Mouse (Mus musculus) left cerebral cortex, postnatal 36 days (tissue): Measurements from ENCODE around the gene Fastk. TPM values are rescaled to one million over a fixed set of nuclear protein-coding genes. Genes with fewer than 3 reads are reported as not detected.
A peak's percentile ranks its signal among the peaks of the same experiment; 100 is the strongest.

Experiments
- DNase-seq, 2 experiments: peaks; one replicate each; pipeline ENCODE4 v3.0.0; 2021 to 2022; ENCODE audit warnings: low spot score in 2 of 2, mixed read lengths in 1 of 2
- intact Hi-C: fragments of 180-260 bp; cut with DNase I; formaldehyde crosslinking; loops from one replicate; pipeline ENCODE4 v1.15.1; 2025
- total RNA-seq, 2 experiments: library from RNA; stranded (reverse); gene quantifications; 2 replicates each; pipeline ENCODE4 v1.2.3; 2021

Fastk gene
- total RNA-seq, 2 experiments from 2014 or later: 131 to 133 TPM

- intact Hi-C loops: no loop called here
- no peak for DNase-seq
Measured at GRCm38 (mm10) chr5:24453985-24454303, 8.9 kb upstream of the Fastk start.

GRCm38 (mm10) chr5:24453283-24453984 lies 8.3 kb upstream of the Fastk start:
- no peak for DNase-seq
- intact Hi-C loops: no loop called here

- DNase-seq: no peak
- intact Hi-C loops: no loop called here
Measured at GRCm38 (mm10) chr5:24452691-24453233, 7.7 kb upstream of the Fastk start.

- DNase-seq: peak; percentile 45 to 54
- intact Hi-C loops: no loop called here
Measured at GRCm38 (mm10) chr5:24452030-24452690, 7.1 kb upstream of the Fastk start, which contains the start of gene Agap3. Gene Agap3 (plus strand): TSS chr5:24452177.

- peak; percentile 84 to 91 for DNase-seq
- intact Hi-C loops: loop anchor here (1.0 kb wide), 1 partner anchor 26 kb away; no protein-coding TSS in a partner anchor
Measured at GRCm38 (mm10) chr5:24451264-24452029, 6.4 kb upstream of the Fastk start.

GRCm38 (mm10) chr5:24447624-24448298 lies 2.7 kb upstream of the Fastk start, which contains the start of gene Tmub1:
Gene Tmub1 (minus strand): TSS chr5:24447854.
- peak; percentile 87 to 90 for DNase-seq
- intact Hi-C loops: loop anchor here (1.0 kb wide), 1 partner anchor 24 kb away; the partner anchor contains the start of genes Cdk5 and Slc4a2

GRCm38 (mm10) chr5:24446630-24447029 lies 1.5 kb upstream of the Fastk start:
- intact Hi-C loops: no loop called here

GRCm38 (mm10) chr5:24445428-24446080 lies 467 bp upstream of the Fastk start:
- no peak for DNase-seq
- intact Hi-C loops: no loop called here

More at GRCm38 (mm10) chr5:24446630-24447029, 1.5 kb upstream of the Fastk start:
- DNase-seq: no peak

GRCm38 (mm10) chr5:24443927-24444326 lies 1.2 kb downstream of the Fastk start:
- DNase-seq: no peak
- intact Hi-C loops: no loop called here

GRCm38 (mm10) chr5:24443204-24443603 lies 1.9 kb downstream of the Fastk start:
- DNase-seq: no peak
- intact Hi-C loops: no loop called here

- intact Hi-C loops: no loop called here
Measured at GRCm38 (mm10) chr5:24442029-24442428, 3.1 kb downstream of the Fastk start.

GRCm38 (mm10) chr5:24441187-24441586 lies 3.9 kb downstream of the Fastk start:
- DNase-seq: no peak

More at GRCm38 (mm10) chr5:24442029-24442428, 3.1 kb downstream of the Fastk start:
- no peak for DNase-seq

GRCm38 (mm10) chr5:24433993-24434392 lies 11.1 kb downstream of the Fastk start:
- no peak for DNase-seq
- intact Hi-C loops: no loop called here

More at GRCm38 (mm10) chr5:24441187-24441586, 3.9 kb downstream of the Fastk start:
- intact Hi-C loops: no loop called here

GRCm38 (mm10) chr5:24428596-24428995 lies 16.5 kb downstream of the Fastk start:
- intact Hi-C loops: no loop called here
- no peak for DNase-seq

GRCm38 (mm10) chr5:24427981-24428402 lies 17.1 kb downstream of the Fastk start:
- intact Hi-C loops: no loop called here
- DNase-seq: no peak

- no peak for DNase-seq
Measured at GRCm38 (mm10) chr5:24427285-24427633, 17.8 kb downstream of the Fastk start.

GRCm38 (mm10) chr5:24426556-24427284 lies 18.4 kb downstream of the Fastk start:
- intact Hi-C loops: no loop called here
- DNase-seq: no peak

More at GRCm38 (mm10) chr5:24427285-24427633, 17.8 kb downstream of the Fastk start:
- intact Hi-C loops: no loop called here

GRCm38 (mm10) chr5:24426037-24426432 lies 19.1 kb downstream of the Fastk start:
- intact Hi-C loops: no loop called here
- DNase-seq: no peak
